Mouse (Mus musculus): ENCODE measurements around the gene Rnls. TPM values are rescaled to one million over a fixed set of nuclear protein-coding genes. Genes with fewer than 3 reads are reported as not detected.

The Rnls gene
- total RNA-seq, 2 experiments from 2014 or later, result not detected

DNA sequence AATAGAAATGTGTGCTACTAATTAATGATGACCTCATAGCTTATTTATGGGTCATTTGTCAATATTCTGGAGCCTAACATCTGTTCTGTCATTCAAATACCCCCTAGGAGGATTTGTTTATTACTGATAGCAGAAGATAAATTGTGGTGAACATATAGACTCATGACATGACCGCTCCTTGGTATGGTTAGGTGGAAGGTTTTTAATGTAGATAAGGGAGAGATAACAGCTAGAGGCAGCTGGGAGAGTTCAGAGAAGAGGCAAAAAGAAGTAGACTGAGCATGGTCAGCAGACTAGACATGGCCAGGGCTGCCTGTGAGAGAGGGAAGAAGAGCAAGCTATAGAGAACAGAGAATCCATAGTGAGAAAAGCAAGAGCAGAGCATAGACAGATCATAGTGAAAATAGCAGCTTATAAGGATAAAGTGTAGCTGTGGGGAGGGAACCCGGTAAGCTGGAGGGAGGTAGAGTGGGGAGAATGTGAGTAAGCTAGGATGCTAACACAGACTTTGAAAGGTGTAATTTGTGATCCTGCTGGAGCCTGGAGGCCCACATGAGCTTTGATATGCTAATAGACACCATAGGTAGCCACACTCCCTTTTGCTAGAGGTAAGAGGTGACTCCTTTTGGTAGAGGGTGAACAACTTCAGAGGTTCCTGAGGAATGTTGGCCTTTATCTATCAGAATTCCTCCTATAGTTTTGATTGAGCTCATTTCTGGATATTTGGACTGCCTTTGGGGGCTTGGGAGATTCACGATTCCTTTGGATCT, 127.7 kb downstream of the Rnls start:
- no peak for ATAC-seq (replicated peaks; ENCODE audit: low FRiP score, poor library complexity, severe bottlenecking)

DNA sequence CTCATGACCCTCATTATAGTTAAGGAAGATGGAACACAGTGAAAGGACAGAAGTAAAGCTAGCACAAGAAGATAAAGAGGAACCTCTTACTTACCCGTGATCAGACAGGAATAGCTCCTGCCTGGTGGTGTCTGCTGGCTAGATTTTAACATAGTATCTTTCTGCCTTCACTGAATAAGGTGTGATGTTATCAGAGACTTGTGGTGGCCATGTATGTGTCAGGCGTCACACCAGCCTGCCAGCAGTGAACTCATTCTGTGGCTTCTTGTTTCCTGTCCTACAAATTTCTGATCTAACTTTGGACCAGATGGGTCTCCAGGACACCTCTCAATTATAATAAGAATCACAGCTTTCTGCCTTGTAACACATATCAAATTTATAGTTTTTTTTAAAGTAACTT, 129.7 kb downstream of the Rnls start:
- ATAC-seq (replicated peaks; ENCODE audit: low FRiP score, poor library complexity, severe bottlenecking), result no peak

GRCm38 (mm10) chr19:33259164-33259563, 132.9 kb downstream of the Rnls start:
- no peak for ATAC-seq (replicated peaks; ENCODE audit: low FRiP score, poor library complexity, severe bottlenecking)

DNA sequence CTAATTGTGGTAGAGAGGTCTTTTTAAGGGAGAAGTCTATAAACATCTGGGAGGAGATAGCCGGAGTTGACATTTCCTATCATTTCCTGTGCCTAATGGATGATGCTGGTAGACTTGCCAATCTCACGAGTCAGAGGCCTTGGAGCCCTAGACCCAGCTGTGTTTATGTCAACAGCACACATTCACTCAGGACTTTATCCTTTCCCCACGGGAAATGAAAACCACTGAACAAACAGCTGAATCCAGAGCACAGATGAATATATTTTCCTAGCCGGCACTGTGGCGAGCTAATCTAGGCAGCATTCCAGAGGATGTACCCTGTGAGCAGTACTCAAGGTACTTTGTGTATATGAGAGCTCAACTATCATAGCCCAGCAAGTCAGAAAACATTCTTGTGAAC, 138.2 kb downstream of the Rnls start:
- no peak for ATAC-seq (replicated peaks; ENCODE audit: low FRiP score, poor library complexity, severe bottlenecking)

GRCm38 (mm10) chr19:33252226-33252625, 139.9 kb downstream of the Rnls start:
- no peak for ATAC-seq (replicated peaks; ENCODE audit: low FRiP score, poor library complexity, severe bottlenecking)

DNA sequence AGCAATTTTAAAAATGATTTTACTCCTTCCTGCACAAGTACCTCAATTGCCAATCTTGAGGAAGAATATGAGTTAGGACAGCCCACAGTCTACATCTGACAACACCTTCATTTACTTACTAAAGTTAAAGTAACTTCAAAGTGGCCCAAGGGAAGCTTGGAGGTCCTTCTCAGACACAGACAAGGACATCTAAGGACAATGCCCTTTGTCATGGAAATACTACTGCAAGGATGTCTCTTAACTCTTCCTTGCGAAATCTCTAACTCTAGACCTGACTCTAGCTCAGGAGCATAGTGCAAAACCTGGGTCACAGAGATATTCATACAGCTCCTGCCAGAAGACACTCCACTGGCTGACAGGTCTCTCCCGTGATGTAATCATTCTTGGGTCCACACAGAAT, 147.9 kb downstream of the Rnls start:
- no peak for ATAC-seq (replicated peaks; ENCODE audit: low FRiP score, poor library complexity, severe bottlenecking)

GRCm38 (mm10) chr19:33240386-33240785, 151.7 kb downstream of the Rnls start:
- no peak for ATAC-seq (replicated peaks; ENCODE audit: low FRiP score, poor library complexity, severe bottlenecking)

DNA sequence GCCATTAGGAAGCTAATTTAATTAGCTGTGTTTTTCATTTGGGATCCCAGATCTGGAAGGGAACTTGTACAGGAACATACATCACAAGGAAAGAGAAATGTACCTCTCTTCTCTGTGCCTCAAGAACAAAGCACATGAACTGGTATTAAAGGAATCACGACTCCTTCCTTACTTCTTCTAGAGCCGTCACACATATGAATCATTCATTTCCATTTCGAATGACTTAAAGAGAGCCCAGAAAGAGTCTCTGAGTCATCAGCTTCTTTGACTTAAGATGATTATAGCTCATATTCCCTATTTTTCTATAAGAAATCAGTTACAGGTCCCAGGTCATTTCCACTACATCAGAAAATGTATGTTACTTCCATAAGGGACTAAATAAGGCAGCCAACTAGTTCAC, 159.2 kb downstream of the Rnls start:
- ATAC-seq (replicated peaks; ENCODE audit: low FRiP score, poor library complexity, severe bottlenecking), result no peak

DNA sequence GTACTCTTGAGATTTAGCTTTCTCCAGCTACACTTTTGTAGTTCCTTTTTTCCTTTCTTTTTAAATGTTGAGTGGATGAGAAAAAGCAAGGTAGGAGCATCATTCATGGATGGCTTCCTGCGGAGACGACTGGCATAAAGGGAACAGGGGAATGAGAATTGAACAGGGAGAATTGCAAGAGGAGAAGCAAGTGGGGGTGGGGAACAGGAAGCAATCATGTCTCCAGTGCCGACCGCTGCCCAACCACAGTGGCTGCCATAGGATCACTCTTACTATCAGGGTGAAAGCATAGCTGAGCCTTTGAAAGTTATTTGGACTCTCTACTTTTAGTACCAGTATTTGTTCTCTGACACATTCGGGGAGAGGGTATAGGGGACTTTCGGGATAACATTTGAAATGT, 160.8 kb downstream of the Rnls start:
- no peak for ATAC-seq (replicated peaks; ENCODE audit: low FRiP score, poor library complexity, severe bottlenecking)

GRCm38 (mm10) chr19:33227004-33227403, 165.1 kb downstream of the Rnls start:
- ATAC-seq (replicated peaks; ENCODE audit: low FRiP score, poor library complexity, severe bottlenecking), result no peak

DNA sequence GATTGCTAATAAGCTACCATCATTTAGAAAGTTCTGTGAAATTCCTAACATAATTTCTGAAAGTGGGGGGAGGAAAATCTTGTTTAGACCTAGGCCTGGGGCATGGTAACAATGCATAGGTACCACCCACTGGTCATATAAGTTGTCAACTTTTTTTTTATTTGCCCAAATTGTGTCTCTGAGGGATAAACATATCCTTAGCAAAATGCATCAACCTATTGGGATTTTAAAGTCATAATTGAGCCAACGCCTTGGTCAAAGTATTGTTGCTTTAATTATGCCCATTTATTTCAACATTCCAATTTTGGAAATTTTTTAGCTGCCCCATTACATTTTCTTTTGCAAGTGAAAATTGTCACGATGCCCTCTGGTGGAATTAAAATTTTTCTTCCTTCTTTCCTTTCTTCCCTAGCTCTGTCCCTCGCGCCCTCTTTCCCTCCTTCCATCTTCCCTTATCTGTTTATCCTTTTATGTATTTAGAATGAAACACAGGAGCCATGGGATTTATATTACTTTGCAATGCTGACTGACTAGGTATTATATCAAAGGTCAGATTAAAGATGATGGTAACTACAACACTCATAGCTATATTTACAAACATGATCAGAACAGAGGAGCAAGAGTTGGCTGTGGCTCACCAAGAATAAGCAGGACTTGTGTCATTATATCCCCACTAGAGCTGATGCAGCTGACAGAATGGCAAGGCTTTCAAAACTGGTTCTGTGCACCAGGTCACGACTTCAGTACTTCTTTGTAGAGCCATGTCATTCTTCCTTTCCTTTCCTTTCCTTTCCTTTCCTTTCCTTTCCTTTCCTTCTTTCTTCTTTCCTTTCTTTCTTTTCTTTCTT, 166.0 kb downstream of the Rnls start:
- ATAC-seq (replicated peaks; ENCODE audit: low FRiP score, poor library complexity, severe bottlenecking), result no peak

DNA sequence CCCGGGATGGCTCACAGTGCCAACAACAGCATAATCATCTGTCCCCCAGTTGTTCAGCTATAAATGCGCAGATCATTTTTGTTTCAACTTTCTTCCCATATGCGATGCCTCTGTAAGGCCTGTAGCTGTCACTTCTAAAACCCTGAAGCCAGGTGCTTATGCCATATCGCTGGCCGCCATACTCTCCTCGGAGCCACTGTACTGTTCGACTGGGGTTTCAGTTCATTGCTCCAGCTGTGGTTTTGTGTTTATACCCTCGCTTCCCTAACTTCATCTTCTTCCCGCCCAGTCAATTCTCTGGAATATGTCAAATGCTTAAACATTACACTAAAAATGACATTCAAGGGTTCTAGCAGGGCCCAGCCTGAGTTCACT, 167.1 kb downstream of the Rnls start:
- ATAC-seq (replicated peaks; ENCODE audit: low FRiP score, poor library complexity, severe bottlenecking), result no peak

GRCm38 (mm10) chr19:33224181-33225001, 167.7 kb downstream of the Rnls start:
- ATAC-seq (replicated peaks; ENCODE audit: low FRiP score, poor library complexity, severe bottlenecking), result no peak

DNA sequence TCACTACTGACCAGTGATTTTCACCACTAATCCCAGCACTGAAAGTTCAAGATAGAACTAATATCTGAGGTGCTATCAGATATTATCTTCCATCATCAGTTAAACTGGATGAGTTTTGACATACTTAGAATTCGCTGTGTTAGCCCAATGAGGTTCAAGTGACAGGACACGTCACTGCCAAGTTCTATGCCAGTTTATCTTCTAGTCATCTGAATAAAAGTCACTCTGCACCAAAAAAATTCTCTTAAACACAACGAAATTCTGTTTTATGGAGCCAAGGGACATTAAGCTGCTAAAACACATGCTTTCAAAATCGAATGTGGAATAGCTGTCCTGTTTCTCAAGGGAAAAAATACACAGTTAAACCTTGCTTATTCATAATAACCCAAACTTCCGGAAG, 168.3 kb downstream of the Rnls start:
- no peak for ATAC-seq (replicated peaks; ENCODE audit: low FRiP score, poor library complexity, severe bottlenecking)

DNA sequence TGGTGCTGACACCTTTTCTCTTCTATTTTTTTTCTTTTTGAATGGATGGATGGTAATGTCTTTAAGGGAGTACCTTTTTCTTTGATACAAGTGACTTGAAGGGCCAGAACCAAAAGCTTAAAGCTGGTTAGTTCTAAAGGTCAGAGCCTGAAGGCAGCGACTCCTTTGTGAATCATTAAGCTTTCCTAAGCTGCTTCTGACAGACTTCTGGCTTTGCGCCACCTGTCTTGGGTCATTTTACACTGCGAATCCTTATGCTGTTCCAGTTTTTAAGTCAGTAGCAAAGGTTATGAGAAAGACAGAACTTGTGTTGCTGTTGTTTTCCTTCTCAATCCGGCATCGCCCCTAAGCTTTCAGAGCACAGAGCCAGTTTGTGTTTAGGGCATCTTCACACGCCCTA, 168.8 kb downstream of the Rnls start:
- no peak for ATAC-seq (replicated peaks; ENCODE audit: low FRiP score, poor library complexity, severe bottlenecking)

DNA sequence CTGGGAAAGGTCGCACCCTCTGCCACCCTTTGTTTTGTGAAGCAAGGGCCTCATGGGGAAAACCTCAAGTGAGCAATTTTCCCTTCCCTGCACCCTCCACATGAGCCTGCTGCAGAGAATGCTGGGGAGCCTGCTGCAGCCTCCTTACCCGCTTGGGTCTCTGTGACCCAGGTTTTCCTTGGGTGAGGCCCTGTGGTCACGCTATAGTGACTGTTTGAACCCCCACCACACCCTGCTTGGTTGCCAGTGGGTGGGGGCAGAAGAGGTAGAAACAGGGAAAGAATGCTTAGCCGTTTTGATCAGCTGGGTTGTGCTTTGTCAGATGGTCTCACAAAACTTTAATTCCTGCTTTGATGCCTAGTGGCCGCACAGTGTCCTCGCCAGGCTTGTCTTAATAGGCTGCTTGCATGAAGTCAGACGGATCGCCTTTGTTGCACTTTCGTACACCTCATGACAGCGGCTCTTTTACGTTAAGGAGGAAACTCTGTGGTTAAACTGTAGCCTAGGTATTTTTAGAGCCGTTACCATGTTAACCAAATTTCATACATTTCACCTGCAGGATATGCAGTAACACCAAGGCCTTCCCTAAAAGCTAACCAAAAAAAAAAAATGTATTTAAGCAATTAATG, 169.4 kb downstream of the Rnls start:
- no peak for ATAC-seq (replicated peaks; ENCODE audit: low FRiP score, poor library complexity, severe bottlenecking)

DNA sequence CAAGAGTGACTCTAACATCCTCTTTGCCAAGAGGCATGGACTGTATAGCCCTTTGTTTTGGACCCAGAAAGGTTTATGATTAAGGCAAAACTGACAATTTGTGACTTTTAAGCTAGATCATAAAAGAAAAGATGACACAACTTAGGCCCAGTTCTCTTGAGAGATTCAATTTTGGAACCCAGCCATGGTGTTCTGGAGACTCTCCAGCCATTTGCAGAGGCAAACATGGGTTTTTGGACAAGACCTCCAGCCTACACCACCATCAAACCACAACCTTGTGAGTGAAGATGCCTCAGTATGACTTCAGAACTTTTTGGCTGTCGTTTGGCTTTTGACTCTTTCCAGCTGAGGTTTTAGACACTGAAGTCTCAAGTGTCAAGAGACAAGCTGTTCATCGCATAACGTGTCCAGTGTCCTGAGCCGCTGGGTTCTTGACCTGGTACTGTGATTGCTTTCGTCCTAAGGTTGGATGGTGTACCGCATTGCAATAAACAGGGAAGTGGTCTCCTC, 174.2 kb downstream of the Rnls start:
- ATAC-seq (replicated peaks; ENCODE audit: low FRiP score, poor library complexity, severe bottlenecking), result no peak

DNA sequence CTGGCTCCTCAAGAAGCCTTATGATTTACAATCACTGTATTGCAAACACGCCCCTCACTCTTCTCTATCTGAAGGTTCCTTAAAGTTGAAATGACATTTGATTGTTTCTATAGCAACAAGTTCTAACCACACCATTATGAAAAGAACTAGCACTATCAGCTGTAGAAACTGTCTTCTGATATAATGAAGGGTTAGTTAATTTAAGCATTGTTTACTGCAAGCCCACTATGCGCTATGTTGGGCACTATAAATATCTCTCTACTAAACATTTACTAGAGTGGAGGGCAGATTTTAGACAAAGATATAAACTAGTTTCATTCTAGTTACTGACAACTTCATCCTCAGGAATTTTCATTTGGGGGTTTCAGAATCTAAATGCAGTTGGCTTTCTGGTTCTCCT, 182.4 kb downstream of the Rnls start:
- ATAC-seq (replicated peaks; ENCODE audit: low FRiP score, poor library complexity, severe bottlenecking), result no peak

DNA sequence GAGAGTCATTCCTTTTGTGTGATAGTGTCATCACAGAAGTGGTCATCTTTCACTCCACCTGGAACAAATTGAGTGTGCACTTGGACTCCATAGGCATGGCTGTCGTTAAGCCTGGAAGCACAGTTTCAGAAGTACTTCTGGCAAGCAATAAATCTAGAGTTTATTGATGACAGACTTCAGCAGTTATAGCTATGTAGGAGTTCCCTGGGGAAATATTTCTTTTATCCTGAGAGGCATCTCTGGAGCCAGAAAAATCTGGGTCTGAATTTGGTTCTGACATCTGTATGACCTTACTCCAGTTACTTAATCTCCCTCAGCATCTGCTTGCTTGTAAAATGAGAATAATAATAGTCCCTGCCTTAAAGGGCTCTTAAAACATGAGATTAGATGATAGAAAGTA, 184.1 kb downstream of the Rnls start:
- ATAC-seq (replicated peaks; ENCODE audit: low FRiP score, poor library complexity, severe bottlenecking), result no peak

- no peak for ATAC-seq (replicated peaks; ENCODE audit: low FRiP score, poor library complexity, severe bottlenecking)
Measured at GRCm38 (mm10) chr19:33205389-33205788, 186.7 kb downstream of the Rnls start.

Data from erythroid progenitor cell, adult 5-6 weeks (primary cell).